Mouse (Mus musculus) induced T-regulatory cell, adult 2 months (primary cell): Measurements from ENCODE around the gene Gm1113.

ENCODE experiments used
- DNase-seq: peaks from one replicate; pipeline ENCODE4 v3.0.0-alpha.2; 2012; ENCODE audit warnings: low read depth

Gene Gm1113

GRCm38 (mm10) chr9:35523941-35524411 lies 5.9 kb upstream of the Gm1113 start:
- DNase-seq: peak; percentile 84

GRCm38 (mm10) chr9:35523541-35523940 lies 5.5 kb upstream of the Gm1113 start:
- no peak for DNase-seq

DNA sequence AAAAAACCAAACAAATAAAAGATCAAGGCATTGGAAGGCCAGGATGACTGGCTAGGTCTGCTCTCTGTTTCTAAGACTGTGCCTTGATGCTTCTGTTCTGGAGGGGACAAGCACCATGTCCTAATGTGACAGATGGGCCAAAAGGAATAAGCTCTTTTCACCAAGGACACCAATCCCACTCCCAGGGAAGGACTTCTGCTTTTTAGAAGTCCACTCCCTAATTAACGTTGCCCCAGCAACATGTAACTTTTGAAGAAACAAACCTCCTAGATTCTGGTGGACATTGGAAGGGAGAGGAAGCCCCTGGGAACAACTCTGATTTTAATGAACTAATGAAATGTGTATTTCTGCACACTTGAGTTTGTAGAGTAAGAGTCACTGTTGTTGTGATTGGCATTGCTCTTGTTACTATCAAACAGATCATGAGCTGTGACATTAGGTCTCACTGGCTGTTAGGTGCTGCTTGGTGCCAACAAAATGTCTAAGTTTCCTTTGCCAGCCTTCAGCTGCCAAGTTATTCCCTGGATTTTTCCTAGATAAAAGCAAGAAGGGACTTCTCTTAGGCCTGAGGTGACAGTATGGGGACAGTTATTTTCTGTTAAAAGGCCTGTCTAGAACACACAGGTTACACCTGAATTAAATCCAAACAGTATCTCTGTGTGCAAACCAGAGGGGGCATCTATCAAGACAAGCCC lies 4.9 kb upstream of the Gm1113 start:
- DNase-seq: no peak

GRCm38 (mm10) chr9:35522241-35522640 lies 4.2 kb upstream of the Gm1113 start:
- no peak for DNase-seq

DNA sequence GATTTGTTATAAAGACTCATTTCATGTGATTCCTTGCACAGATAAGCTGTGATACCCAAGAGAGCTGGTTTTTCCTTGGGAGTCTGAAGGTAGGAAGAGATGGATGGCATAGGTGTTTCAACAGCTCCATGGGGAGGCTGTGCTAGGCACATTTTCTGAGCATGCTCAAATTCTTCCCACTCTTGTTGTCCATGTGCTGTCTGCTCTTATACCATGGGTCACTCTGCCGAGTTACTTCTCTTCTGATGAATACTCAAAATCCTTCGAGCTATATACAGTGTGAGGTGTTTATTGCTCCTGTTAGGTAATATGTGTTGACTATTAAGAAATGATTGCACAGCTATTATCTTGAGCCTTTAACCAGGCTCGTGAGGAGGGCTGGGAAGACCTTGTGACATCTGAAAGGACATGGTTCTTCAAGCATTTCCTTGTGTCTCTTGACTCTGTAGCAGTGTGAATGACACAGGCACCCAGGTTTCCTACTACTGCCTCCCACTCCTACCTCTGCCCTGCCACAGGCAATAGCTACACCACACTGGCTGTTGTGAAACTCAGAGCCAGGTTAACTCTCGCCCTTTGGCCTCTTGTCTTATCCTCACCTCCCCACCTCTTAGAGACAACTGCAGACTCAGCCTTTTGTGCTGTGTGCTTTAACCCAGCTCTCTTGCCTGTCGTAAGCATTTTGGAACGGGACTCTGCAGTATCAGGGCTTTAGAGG lies 2.7 kb upstream of the Gm1113 start:
- no peak for DNase-seq

DNA sequence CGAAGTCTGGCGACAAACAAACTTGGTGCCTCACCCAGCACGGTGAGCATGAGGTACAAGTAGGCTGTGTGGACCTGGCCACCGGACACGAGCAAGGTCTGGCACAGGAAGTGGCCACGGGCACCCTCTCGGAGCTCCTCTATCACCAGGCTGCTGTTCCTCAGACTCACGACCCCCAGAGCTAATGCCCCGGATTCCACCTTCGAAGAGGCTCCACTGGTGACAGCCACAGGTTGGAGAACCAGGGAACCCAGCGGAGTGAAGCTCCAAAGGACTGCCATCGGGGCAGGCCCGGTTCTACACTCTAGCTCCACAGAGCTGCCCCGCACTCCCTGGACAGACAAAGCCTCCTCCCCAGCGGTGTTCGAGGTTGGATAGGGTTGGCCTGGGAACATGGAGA lies 1.4 kb downstream of the Gm1113 start:
- DNase-seq: no peak

- no peak for DNase-seq
These were observed 1.9 kb downstream of the Gm1113 start for GRCm38 (mm10) chr9:35516182-35516581.

- DNase-seq: no peak
These were observed 4.2 kb downstream of the Gm1113 start for GRCm38 (mm10) chr9:35513900-35514299.

DNA sequence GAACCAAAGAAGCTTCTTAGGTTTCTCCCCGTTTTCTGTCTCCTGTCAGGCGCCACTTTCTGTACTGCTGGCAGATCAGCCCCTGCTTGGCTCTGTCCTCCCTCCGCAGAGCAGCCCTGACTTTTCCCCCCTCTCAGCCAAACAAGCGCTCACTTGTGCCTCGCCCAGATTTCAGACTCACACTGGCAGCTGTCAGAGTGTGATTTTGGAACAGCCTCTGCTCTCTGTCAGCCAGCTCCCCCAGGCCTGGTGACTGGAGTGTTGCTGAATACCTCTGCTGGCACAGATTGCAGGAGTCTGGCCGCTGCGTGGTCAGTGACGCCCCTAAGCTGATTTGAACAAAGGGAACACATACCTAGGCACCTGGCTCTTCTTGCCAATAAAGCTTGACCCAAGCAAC lies 9.8 kb downstream of the Gm1113 start:
- no peak for DNase-seq

DNA sequence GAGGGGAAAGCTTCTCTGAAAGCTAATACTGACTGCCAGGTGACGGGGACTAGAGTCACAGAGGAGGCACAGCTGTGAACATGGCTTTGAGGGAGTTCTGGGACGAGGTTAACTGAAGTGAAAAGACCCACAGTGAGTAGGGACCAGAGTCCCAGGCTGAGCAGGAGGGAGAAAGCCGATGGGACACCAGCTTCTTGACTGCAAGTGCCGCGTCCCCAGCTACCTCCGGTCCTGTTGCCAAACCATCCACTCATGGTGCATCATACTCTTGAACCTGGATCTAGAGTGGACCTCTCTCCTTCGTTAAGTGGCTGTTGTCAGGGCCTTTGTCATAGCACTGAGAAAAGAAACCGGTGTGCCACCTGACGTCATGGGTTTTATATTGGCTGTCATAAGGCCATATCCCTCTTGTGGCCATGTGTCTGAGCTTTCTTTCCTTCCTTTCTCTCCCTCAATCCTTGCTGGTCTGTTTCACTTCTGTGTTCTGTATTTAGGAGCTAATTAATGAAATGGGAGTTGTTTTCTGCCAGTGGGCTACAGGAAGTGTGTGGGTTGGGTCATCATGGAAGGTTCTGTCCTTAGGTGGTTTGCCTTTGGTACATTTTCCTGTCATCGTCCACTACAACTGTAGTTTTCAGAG lies 15.6 kb downstream of the Gm1113 start:
- no peak for DNase-seq

DNA sequence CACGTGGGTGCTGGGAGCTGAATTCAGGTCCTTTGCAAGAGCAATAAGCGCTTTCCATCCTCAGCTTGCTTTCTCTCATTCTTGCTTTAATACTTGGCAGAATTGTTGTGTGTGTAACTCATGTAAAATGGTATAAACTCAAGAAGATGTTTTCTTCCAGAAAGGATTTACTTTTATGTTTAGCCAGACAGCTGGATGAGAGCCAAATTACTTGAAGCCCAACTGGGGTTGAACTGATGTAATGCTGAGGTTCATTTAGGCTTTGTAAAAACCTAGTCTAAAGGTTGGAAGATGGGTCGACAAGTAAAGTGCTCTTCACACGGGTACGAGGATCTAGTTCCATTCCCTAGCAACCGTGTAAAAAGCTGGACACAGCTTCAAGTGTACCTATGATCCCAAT lies 18.1 kb downstream of the Gm1113 start:
- DNase-seq: no peak

- peak; percentile 75 for DNase-seq
These were observed 22.6 kb downstream of the Gm1113 start for GRCm38 (mm10) chr9:35495471-35495870.

DNA sequence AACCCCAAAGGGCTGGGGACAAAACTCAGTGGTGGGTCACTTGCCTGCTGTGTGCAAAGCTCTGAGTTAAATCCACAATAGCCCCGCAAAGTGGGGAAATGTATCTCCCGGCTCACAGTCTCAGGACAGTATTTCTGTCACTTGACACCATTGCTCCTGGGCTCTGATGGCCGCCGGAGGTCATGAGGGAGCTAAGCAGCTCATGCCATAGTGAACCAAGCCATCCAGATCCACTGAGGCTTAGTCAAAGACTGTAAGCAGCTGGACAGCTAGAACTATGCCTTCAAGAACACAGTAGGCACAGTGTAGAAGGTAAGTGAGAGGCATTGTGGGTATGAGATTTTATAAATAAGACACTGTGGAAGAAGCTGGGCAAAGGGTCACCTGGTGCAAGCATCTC lies 23.1 kb downstream of the Gm1113 start:
- no peak for DNase-seq

GRCm38 (mm10) chr9:35493733-35494092 lies 24.4 kb downstream of the Gm1113 start:
- DNase-seq: peak; percentile 38

- DNase-seq: peak; percentile 31
These were observed 24.9 kb downstream of the Gm1113 start for GRCm38 (mm10) chr9:35493033-35493732.

DNA sequence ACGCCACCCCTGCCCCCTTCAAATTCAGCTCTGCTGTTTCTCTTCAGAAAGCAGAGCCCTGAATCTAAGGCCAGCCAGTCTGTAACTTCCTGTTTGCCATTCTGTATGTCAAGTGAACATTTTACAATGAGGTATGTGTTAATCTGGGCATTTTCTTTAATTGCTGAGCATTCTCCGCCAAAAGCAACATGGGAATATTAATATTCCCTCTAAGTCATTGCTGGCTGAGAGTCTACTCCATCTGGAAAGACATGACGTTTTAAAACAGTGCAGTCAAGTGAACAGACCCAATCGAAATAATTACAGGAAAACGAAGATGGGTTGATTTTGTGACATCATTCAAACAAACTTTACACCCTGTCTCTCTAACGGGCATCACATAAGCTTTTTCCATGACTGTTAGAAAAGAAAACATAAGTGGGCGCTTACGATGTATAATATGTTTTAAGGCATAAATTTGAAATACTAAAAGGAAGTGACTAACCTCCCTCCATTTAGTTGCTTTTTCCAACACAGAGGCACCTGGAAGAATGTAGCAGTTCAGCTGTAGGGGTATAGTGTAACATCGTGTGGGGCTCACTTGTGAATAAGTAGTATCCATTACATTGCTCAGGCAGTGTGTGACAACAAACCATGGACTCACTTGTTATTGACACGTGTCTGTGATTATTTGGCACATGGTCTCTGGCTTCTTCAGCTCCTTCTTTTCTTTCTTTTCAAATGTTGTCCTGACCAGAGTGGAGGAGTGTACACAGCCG lies 26.8 kb downstream of the Gm1113 start:
- DNase-seq: no peak

DNA sequence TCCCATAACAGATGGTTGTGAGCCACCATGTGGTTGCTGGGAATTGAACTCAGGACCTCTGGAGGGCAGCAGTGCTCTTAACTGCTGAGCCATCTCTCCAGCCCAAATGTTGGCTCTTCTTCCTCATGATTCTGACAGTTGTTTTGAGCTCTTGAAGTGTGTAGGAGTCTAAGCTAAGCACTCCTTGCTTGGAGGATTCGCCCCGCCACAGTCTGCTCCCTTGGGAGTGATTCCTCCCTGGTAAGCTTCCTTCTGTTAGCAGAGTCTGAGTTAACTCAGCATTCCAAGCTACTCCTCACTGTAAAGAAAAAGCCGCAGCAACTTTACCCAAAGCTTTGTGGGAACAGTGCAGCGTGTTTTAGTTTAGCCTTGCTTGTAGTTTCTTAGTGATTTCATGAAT lies 29.6 kb downstream of the Gm1113 start:
- DNase-seq: no peak

- DNase-seq: no peak
These were observed 31.5 kb downstream of the Gm1113 start for GRCm38 (mm10) chr9:35486616-35487015.

GRCm38 (mm10) chr9:35483949-35484348 lies 34.1 kb downstream of the Gm1113 start:
- DNase-seq: no peak

GRCm38 (mm10) chr9:35482014-35482898 lies 35.8 kb downstream of the Gm1113 start:
- no peak for DNase-seq

DNA sequence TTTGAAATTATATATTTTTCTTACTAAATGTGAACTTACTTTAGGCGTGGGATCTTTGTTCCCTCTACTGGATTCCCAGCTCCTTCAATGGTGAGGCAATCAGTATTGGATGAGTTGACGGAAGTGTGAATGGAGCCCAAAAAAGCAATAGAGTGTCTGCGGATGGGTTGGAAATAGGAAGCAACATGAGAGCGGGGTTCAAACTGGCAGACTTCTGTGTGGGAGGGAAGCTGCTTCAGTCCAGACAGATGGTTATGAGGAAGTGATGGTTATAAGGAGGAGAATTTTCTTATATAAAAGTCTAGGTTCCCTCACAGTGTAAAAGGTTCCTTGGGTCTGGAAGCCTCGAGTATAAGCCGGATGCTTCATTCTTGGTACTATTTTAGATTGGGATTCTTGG lies 38.6 kb downstream of the Gm1113 start:
- no peak for DNase-seq
